16 mouse cellular contexts compared by ENCODE assay signal in genomic region chr1:132085181-132086049, GRCm38 (mm10). TPM values are rescaled to one million over a fixed set of nuclear protein-coding genes. Genes with fewer than 3 reads are reported as not detected.
A peak's percentile ranks its signal among the peaks of the same experiment; 100 is the strongest.
DNase-seq lines count a peak whose midpoint lies in the region; ATAC-seq lines count a peak whose summit lies in the region.
"Had no signal": no experiment of that assay in that cellular context is flagged by ENCODE, and none has a peak within 500 bp of the region (broad histone marks: within the 10 kb centered on the region; RNA-seq: fewer than 3 reads in every experiment).

No protein-coding gene starts in this region.

- DNase-seq in kidney, adult 9 months: peak; percentile 16
- DNase-seq in kidney, postnatal 25 days: no peak
- peak; percentile 23 for DNase-seq in A20 (ENCODE audit: low read depth, low spot score)
- peak; percentile 30 for DNase-seq in gonadal fat pad, adult 2 months (ENCODE audit: low read depth)
- DNase-seq in testis, postnatal 14 days (ENCODE audit: low spot score): no peak
- DNase-seq in gastrocnemius, adult 18-20 months (ENCODE audit: low spot score): no peak
- DNase-seq in lung, adult 18-20 months: no peak
- DNase-seq: adrenal gland, adult 8-10 months; cerebellum, adult 9-10 months; gastrocnemius, postnatal 14 days; layer of hippocampus, postnatal 36 days; thymus, postnatal 25 days had no signal

- peak; percentile 83 for ATAC-seq in megakaryocyte, adult 5-6 weeks (ENCODE audit: poor library complexity, severe bottlenecking)
- ATAC-seq: forebrain, embryonic 13.5 days; midbrain, embryonic 16.5 days had no signal

RNA-seq across cellular contexts. Expression of gene Mfsd4a, which starts 17.6 kb away (rescaled TPM):
- 1.9 and 2.4 TPM in 2 replicates for polyA plus RNA-seq in gonadal fat pad, adult 2 months (2012; rRNA removed)
- 0.11 TPM in 1 of 2 replicates, not detected in the other for total RNA-seq in megakaryocyte, adult 5-6 weeks (2015)
- 0.51 and 0.61 TPM in 2 replicates for total RNA-seq in megakaryocyte, adult 5-6 weeks (2017)
- 10 to 100 TPM; 12.1 to 14.6 TPM for total RNA-seq in gastrocnemius, adult 18-20 months (2021)
- polyA plus RNA-seq: erythroblast, embryonic 14.5 days had no signal

RNA-seq across cellular contexts. Expression of gene Cdk18, which starts 54.1 kb away (rescaled TPM):
- 10.3 and 10.4 TPM in 2 replicates for polyA plus RNA-seq in gonadal fat pad, adult 2 months (2012; rRNA removed)
- 0.14 TPM in 1 of 2 replicates, not detected in the other for total RNA-seq in megakaryocyte, adult 5-6 weeks (2015)
- 0.04 TPM in 1 of 2 replicates, not detected in the other for total RNA-seq in megakaryocyte, adult 5-6 weeks (2017)
- total RNA-seq in gastrocnemius, adult 18-20 months (2021): 1 to 10 TPM; 5.0 to 6.1 TPM
- polyA plus RNA-seq: erythroblast, embryonic 14.5 days had no signal

Comparison
In these comparisons a context has a peak if more than half of its experiments do, and no peak if none do; other contexts are left out.
1. DNase-seq: peak in kidney, adult 9 months (single experiment), A20 (single experiment) and gonadal fat pad, adult 2 months (single experiment); none in kidney, postnatal 25 days (0 of 2), testis, postnatal 14 days (single experiment), gastrocnemius, adult 18-20 months (single experiment) and lung, adult 18-20 months (0 of 2).
2. RNA of gene Mfsd4a, which starts 17.6 kb away (total RNA-seq): 12.1 to 14.6 TPM in gastrocnemius, adult 18-20 months; 0.11 to 0.61 TPM in megakaryocyte, adult 5-6 weeks; every median in the first group is over 4 times any median in the second.
3. RNA of gene Cdk18, which starts 54.1 kb away (total RNA-seq): 5.0 to 6.1 TPM in gastrocnemius, adult 18-20 months; 0.04 to 0.14 TPM in megakaryocyte, adult 5-6 weeks; every median in the first group is over 4 times any median in the second.